Mouse (Mus musculus): ENCODE measurements around the gene Selenon. TPM values are rescaled to one million over a fixed set of nuclear protein-coding genes. Genes with fewer than 3 reads are reported as not detected.
A peak's percentile ranks its signal among the peaks of the same experiment; 100 is the strongest.

Selenon gene
- polyA plus RNA-seq, 1 experiment from 2014 or later = 47.6 TPM

DNA sequence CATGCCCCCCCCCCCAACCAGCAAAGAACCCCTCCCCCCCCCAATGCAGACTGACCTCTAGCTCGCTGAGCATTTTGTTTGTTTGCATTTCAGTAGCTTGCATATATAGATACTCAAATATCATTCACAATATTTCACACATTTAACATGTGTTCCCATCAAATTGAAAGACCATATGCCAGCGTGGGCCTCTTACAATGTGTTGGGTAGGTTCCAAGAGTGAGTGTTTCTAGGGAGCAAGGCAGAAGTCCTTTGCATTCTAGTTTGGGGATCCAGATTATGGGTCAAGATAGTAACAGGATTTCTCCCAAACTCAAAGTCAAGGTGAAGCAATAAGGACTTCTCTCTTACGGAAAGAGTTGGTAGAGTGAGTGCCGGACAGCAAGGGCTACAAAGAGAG lies 33.4 kb downstream of the Selenon start:
- Histone ChIP-seq H3K4me2 (no peak overlapping the region), H3K4me1 (replicated peaks) (no peaks in the 10 kb centered on the region), H3K27me3 (no peaks in the 10 kb centered on the region), H3K27ac (no peak overlapping the region), H3K36me3 (peaks cover 35% of the 10 kb centered on the region), H3K4me3 (replicated peaks) (no peak overlapping the region), H3K9ac (replicated peaks) (no peak overlapping the region), H3K9me3 (no peaks in the 10 kb centered on the region)
- ATAC-seq (ENCODE audit: insufficient number of reproducible peaks, insufficient read depth, low FRiP score, low TSS enrichment, low read depth) = no peak
- WGBS = 94% methylated on average over 4 of the region's 4 CpGs

DNA sequence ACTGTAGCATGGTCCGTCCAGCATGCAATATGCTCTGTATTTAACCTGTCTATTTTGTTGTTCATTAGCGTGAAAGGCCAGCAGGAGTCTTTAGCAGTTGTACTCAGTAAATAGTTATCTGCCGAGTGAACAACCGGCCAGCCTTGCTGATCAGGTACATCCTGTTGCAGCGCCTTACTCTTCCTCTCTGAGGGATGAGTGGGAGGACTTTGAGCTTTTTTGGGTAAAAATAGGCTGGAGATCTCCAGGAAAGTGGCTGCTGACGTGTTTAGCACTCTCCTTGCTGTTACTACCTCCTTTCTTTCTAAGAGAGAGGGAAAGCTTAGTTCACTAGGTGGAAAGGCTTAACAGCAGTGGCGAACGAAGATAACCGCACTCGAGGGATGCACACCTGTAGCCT lies 34.2 kb downstream of the Selenon start:
- Histone ChIP-seq H3K36me3 (peaks cover 27% of the 10 kb centered on the region), H3K9me3 (no peaks in the 10 kb centered on the region), H3K27me3 (no peaks in the 10 kb centered on the region), H3K4me3 (replicated peaks) (no peak overlapping the region), H3K4me1 (replicated peaks) (peaks cover 5% of the 10 kb centered on the region), H3K9ac (replicated peaks) (no peak overlapping the region), H3K27ac (no peak overlapping the region), H3K4me2 (no peak overlapping the region)
- no peak for ATAC-seq (ENCODE audit: insufficient number of reproducible peaks, insufficient read depth, low FRiP score, low TSS enrichment, low read depth)
- WGBS = 89% methylated on average over 10 of the region's 10 CpGs

DNA sequence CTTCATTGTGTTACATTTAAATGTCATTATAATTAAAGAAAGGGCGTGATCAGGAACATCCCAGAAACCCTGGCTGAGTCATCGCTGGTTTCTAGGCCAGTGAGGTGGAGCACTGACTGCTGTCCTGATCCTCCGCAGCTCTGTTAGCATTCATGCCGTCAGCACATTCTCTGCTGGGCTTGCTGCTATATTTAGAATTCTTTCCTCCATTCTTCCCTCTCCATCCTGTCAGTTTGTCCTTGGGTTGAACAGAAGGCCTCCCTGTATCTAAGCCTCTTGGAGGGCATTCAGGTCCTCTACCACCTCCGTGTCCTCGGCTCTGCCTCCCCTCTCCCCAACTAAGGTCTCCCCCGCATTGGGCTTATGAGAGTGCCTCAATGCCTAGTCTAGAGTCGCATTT lies 35.0 kb downstream of the Selenon start:
- Histone ChIP-seq H3K4me3 (replicated peaks) (no peak overlapping the region), H3K9ac (replicated peaks) (no peak overlapping the region), H3K9me3 (no peaks in the 10 kb centered on the region), H3K36me3 (peaks cover 20% of the 10 kb centered on the region), H3K4me1 (replicated peaks) (peaks cover 9% of the 10 kb centered on the region), H3K4me2 (no peak overlapping the region), H3K27ac (no peak overlapping the region), H3K27me3 (no peaks in the 10 kb centered on the region)
- 89% methylated on average over 8 of the region's 8 CpGs for WGBS
- ATAC-seq (ENCODE audit: insufficient number of reproducible peaks, insufficient read depth, low FRiP score, low TSS enrichment, low read depth) = no peak

DNA sequence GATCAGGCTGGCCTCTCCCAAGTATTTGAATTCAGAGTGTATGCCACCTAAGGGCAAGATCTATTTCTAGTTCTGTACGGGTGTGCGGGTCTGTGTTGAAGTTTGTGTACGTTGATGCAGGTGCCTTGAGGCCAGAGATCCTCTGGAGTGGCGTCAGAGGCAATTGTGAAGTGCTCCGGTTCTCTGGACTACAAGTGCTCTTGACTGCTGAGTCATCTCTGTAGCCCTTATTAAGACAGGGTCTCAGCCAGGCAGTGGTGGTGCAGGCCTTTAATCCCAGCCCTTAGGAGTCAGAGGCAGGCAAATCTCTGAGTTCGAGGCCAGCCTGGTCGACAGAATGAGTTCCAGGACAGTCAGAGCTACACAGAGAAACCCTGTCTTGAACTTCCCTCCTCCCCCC lies 36.4 kb downstream of the Selenon start:
- ATAC-seq (ENCODE audit: insufficient number of reproducible peaks, insufficient read depth, low FRiP score, low TSS enrichment, low read depth) = no peak
- Histone ChIP-seq H3K27ac (no peak overlapping the region), H3K36me3 (peaks cover 7% of the 10 kb centered on the region), H3K4me1 (replicated peaks) (peaks cover 15% of the 10 kb centered on the region), H3K9me3 (no peaks in the 10 kb centered on the region), H3K27me3 (no peaks in the 10 kb centered on the region), H3K4me3 (replicated peaks) (no peak overlapping the region), H3K9ac (replicated peaks) (no peak overlapping the region), H3K4me2 (no peak overlapping the region)
- 79% methylated on average over 7 of the region's 7 CpGs for WGBS

DNA sequence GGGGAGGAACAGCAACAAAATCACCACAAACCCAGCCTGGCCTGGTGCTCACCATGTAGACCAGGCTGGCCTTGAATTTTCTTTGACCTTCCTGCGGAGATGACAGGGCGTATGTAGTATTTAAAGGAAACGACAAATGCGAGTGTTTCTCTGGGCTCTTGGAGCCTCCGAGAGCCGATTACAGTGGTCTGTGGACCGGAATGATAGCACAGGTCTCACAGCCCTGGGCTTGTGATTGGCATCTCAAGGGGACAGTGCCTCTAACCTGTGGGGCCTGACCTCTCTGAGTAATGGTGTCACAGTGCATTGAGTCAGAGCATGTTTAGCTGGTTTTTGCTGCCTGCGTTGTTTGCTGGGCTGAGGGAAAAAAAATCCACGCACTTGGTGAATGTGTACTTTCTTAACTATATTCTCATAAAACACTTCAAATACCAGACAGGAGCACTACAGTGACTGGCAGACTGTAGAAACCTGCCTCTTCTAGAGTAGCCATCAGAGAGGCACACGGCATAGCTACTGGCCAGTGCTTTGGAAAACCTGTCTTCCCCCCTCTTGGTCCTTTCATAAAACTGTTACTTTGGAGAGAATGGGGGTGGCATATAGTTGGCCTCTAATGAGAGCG lies 37.5 kb downstream of the Selenon start:
- no peak overlapping the region for H3K4me3 ChIP-seq (replicated peaks)
- no peak for ATAC-seq (ENCODE audit: insufficient number of reproducible peaks, insufficient read depth, low FRiP score, low TSS enrichment, low read depth)
- WGBS = 87% methylated on average over 11 of the region's 11 CpGs
- H3K27ac ChIP-seq = no peak overlapping the region
- no peak overlapping the region for H3K9ac ChIP-seq (replicated peaks)
- no peaks in the 10 kb centered on the region; the same call in 1 of the 2 replicates for H3K36me3 ChIP-seq
- no peaks in the 10 kb centered on the region for H3K27me3 ChIP-seq
- H3K4me2 ChIP-seq = no peak overlapping the region
- H3K4me1 ChIP-seq (replicated peaks) = peaks cover 15% of the 10 kb centered on the region
- H3K9me3 ChIP-seq = no peaks in the 10 kb centered on the region

DNA sequence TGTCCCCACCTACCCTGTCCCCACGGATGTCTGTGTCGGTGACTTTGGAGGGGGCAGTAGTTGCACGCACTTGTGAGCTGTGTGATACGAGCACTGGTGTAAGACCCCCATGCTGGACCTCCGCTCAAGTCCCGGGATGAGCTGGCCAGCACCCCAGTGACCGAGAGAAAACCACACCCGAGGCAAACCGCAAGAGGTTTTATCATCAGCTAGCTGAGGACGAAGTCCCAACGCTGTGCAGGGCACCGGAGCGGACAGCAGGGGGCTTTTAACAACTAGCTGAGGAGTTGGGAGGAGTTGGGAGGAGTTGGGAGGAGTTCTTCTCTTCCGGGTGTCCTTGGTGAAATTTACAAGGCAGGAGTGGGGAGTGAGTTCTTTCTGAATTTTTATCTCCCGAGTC lies 39.2 kb downstream of the Selenon start:
- Histone ChIP-seq H3K4me3 (replicated peaks) (peak overlapping the region; percentile 27), H3K9me3 (no peaks in the 10 kb centered on the region), H3K27ac (no peak overlapping the region; the same call in 1 of the 2 replicates), H3K4me2 (peak overlapping the region; percentile 48), H3K27me3 (no peaks in the 10 kb centered on the region), H3K9ac (replicated peaks) (peak overlapping the region; percentile 44; the same call in 1 of the 2 replicates), H3K36me3 (no peaks in the 10 kb centered on the region; the same call in 1 of the 2 replicates), H3K4me1 (replicated peaks) (peaks cover 15% of the 10 kb centered on the region)
- ATAC-seq (ENCODE audit: insufficient number of reproducible peaks, insufficient read depth, low FRiP score, low TSS enrichment, low read depth) = no peak
- WGBS = 19% methylated on average over 15 of the region's 15 CpGs

DNA sequence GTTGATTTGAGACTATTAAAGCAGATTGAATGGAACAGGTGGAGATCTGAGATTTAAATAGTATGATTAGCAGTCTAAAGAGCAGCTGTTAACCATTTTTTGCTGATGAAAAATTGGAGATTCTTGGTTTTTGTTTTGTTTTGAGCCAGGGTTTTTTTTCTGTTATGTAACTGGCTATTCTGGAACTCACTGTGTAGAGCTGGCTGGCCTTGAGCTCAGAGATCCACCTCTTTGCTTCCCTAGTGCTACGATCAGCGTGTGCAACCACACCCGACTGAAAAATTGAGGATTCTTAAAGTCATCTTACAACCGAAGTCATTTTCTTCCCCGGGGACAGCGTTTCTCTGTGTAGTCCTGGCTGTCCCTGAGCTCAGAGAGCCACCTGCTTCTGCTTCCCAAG lies 40.2 kb downstream of the Selenon start:
- Histone ChIP-seq H3K4me3 (replicated peaks) (peak overlapping the region; percentile 64), H3K4me1 (replicated peaks) (peaks cover 15% of the 10 kb centered on the region), H3K27ac (no peak overlapping the region), H3K4me2 (peak overlapping the region; percentile 88), H3K9ac (replicated peaks) (no peak overlapping the region; the same call in 1 of the 2 replicates), H3K9me3 (no peaks in the 10 kb centered on the region), H3K27me3 (no peaks in the 10 kb centered on the region), H3K36me3 (no peaks in the 10 kb centered on the region; the same call in 1 of the 2 replicates)
- WGBS = 78% methylated on average over 6 of the region's 6 CpGs
- ATAC-seq (ENCODE audit: insufficient number of reproducible peaks, insufficient read depth, low FRiP score, low TSS enrichment, low read depth) = no peak

DNA sequence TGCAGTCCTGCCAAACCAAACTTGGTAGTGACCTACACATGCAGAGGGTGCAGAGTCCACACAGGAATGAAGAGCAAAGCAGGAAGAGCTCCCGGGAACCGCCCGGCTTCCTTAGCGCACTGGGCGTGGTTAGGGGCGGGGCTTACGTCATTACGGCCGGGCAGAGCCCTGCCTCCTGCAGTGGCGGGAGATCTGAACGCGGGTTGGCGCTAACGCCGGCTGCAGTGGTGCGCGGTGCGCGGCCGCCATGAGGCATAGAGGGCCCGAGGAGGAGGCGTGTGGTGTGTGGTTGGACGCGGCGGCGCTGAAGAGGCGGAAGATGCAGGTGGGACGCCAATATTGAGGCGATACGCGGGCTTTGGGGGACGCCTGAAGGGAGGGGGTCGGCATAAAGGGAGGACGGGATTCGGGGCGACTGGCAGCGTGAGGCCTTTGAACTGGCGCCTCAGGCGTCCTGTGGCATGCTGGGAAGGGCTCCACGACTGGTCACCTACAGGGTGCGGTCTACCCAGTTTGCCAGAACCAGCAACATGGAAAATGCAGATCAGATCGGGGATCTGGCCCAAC lies 41.0 kb downstream of the Selenon start, which contains the start of gene Aunip:
Gene Aunip, plus strand, starts transcription at position 155 of the 567 bp plus-strand sequence.
- WGBS = under 1% methylated on average over 42 of the region's 42 CpGs
- ATAC-seq (ENCODE audit: insufficient number of reproducible peaks, insufficient read depth, low FRiP score, low TSS enrichment, low read depth) = peak; percentile 92
- Histone ChIP-seq H3K27me3 (no peaks in the 10 kb centered on the region), H3K9ac (replicated peaks) (peak within 1 kb of the TSS; percentile 69), H3K4me2 (peak within 1 kb of the TSS; percentile 88), H3K36me3 (no peaks in the 10 kb centered on the region; the same call in 1 of the 2 replicates), H3K27ac (peak within 1 kb of the TSS; percentile 74; the same call in 1 of the 2 replicates), H3K4me3 (replicated peaks) (peak within 1 kb of the TSS; percentile 64), H3K9me3 (no peaks in the 10 kb centered on the region), H3K4me1 (replicated peaks) (peaks cover 15% of the 10 kb centered on the region)

DNA sequence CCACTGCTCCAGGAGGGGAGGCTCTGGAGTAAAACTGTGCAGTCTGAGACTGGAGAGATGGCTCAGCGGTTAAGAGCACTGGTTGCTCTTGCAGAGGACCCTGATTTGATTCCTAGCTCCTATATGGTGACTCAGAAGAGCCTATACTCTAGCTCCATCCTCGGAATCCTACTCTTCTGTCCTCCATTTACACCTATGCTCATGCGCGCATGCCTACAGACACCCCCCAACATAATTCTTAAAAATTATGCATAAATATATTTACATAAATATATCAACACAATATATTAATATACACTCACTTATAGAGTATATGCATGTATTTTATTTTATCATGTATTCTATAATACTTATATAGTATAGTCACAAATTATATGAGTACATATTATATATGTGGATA lies 41.6 kb downstream of the Selenon start:
- H3K4me3 ChIP-seq (replicated peaks) = peak overlapping the region; percentile 64; the same call in 1 of the 2 replicates
- peaks cover 15% of the 10 kb centered on the region for H3K4me1 ChIP-seq (replicated peaks)
- no peak overlapping the region for H3K9ac ChIP-seq (replicated peaks)
- H3K4me2 ChIP-seq = peak overlapping the region; percentile 88
- H3K9me3 ChIP-seq = no peaks in the 10 kb centered on the region
- no peak overlapping the region for H3K27ac ChIP-seq
- no peaks in the 10 kb centered on the region; the same call in 1 of the 2 replicates for H3K36me3 ChIP-seq
- ATAC-seq (ENCODE audit: insufficient number of reproducible peaks, insufficient read depth, low FRiP score, low TSS enrichment, low read depth) = 0 out of 2 replicates have a peak, but pooled peaks have one; percentile 11
- no peaks in the 10 kb centered on the region for H3K27me3 ChIP-seq
- 73% methylated on average over 4 of the region's 4 CpGs for WGBS

DNA sequence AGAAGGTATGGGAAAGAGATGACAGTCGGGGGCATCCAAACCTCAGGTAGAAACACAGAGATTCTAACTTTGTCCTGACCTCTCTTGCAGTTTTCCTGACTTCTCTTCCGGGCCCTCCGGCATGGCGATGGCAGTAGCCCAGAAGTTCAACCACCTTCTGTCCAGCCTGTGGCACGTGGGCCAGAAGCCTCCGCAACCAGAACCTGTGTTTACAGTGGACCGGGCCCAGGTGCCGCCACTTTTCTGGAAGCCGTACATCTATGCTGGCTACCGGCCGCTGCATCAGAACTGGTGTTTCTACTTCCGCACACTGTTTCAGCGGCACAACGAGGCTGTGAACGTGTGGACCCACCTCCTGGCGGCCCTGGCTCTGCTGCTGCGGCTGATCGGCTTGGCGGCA lies 45.3 kb downstream of the Selenon start:
- Histone ChIP-seq H3K9ac (replicated peaks) (no peak overlapping the region), H3K9me3 (no peaks in the 10 kb centered on the region), H3K27ac (no peak overlapping the region), H3K4me2 (no peak overlapping the region), H3K4me3 (replicated peaks) (no peak overlapping the region), H3K36me3 (no peaks in the 10 kb centered on the region), H3K27me3 (no peaks in the 10 kb centered on the region), H3K4me1 (replicated peaks) (peaks cover 3% of the 10 kb centered on the region; the same call in 1 of the 2 replicates)
- ATAC-seq (ENCODE audit: insufficient number of reproducible peaks, insufficient read depth, low FRiP score, low TSS enrichment, low read depth) = no peak
- 83% methylated on average over 19 of the region's 19 CpGs for WGBS

DNA sequence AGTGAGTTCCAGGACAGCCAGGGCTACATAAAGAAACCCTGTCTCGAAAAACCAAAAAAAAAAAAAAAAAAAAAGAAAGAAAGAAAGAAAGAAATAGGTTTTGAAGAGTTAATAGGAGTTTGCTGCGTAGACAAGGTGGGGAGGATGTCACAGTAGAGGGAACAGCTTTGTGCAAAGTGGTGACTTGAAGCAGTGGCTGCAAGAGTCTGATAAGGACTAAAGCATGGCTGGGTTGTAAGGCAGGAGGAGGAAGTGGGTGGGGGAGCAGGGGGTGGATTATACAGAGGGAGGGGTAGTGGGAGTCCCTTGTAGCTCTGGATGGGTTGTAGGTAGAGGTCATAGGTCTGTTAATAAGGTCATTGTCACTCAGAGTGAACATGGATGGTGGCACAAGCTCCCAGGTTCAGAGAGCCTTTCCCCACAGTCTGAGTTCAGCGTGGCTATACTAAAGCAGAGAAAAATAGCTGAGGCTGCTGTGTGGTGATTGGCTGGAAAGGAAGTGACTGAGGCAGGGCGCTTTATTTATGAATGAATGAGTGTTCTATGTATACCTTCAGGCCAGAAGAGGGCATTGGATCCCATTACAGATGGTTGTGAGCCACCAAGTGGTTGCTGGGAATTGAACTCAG lies 45.9 kb downstream of the Selenon start:
- H3K9ac ChIP-seq (replicated peaks) = no peak overlapping the region
- H3K27ac ChIP-seq = no peak overlapping the region
- 81% methylated on average over 4 of the region's 4 CpGs for WGBS
- H3K9me3 ChIP-seq = no peaks in the 10 kb centered on the region
- no peaks in the 10 kb centered on the region; the same call in 1 of the 2 replicates for H3K4me1 ChIP-seq (replicated peaks)
- H3K27me3 ChIP-seq = no peaks in the 10 kb centered on the region
- ATAC-seq (ENCODE audit: insufficient number of reproducible peaks, insufficient read depth, low FRiP score, low TSS enrichment, low read depth) = no peak
- H3K4me3 ChIP-seq (replicated peaks) = no peak overlapping the region
- H3K36me3 ChIP-seq = no peaks in the 10 kb centered on the region
- no peak overlapping the region for H3K4me2 ChIP-seq
